Mouse (Mus musculus): ENCODE measurements at regions not wholly inside any gene's neighbourhood (a gene's known extent, or its start where the extent isn't known, plus 50 kb on each side); places are given as distances from the start of the nearest gene placed in this dataset.

DNA sequence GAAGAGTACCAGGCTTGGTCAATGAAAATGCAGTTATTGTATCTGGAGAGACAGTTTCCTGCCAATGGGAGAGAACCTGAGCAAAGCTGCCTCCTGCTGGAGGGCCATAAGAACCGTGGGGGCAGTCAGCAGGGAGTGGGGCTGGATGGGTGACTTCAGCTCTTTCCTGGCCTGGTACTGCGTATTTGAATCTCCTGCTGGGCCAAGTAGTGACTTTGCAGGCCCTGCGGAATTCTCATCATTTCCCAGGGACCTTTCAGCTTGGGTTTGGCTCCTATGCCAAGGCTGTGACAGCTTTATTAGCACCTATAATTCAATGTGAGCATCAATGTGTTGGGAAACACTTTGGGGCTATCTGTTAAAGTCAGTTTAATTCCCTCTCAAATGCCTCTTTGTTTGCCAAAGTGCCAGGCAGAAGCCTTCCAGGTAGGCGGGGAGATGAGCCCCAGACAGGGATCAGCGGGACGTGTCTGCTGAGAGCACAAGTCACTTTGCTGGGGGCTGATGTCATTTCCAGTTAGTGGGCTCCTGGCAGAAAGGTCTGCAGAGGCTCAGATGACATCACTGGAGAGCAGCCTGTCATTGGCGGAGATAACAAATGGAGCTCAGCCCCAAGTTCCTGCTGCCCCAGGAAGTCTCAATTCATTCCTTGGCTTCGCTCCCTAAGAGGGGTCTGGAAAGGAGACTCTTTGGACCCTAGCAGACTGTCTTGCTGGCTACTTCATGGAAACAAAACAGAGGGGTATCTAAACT, 630.5 kb downstream of the Insc start:
- peak; percentile 26 for DNase-seq (ENCODE audit: extremely low read depth, low read depth, low spot score)

DNA sequence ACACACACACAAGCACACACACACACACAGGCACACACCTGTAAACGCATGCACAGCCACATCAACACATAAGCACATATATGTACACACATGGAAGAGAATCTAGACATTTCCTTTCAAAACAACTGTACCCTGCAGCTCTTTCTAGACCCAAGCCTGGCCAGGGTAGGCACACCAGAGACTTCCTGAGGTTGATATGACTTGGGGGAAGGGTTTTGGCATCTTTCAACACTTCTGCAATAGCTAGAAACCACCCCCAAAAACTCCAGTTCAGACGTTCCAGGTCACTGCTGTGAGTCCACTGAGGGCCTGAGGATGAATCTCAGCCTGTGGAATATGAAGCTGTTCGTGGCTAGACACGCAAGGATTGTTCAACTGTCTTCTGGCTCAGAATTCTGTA, 632.6 kb downstream of the Insc start:
- DNase-seq (ENCODE audit: extremely low read depth, low read depth, low spot score), result no peak

DNA sequence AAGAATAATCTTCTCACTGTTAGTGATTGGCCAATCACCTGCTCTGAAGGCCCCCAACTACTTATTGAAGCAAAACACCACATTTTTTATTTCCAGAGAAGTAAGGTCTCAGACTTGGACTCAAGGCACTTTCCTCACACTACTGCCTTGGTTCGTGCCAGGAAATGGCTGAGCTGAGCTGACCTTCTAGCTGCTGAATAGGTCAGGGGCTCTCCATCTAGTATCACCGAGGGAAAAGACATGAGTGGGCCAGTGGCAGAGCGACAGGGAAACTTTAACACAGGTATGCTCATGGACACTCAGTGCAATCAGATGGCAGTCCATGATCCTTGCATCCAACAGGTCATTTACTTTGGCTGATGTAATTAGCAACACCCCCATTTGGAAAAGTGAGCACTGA, 635.3 kb downstream of the Insc start:
- DNase-seq (ENCODE audit: extremely low read depth, low read depth, low spot score), result no peak

DNA sequence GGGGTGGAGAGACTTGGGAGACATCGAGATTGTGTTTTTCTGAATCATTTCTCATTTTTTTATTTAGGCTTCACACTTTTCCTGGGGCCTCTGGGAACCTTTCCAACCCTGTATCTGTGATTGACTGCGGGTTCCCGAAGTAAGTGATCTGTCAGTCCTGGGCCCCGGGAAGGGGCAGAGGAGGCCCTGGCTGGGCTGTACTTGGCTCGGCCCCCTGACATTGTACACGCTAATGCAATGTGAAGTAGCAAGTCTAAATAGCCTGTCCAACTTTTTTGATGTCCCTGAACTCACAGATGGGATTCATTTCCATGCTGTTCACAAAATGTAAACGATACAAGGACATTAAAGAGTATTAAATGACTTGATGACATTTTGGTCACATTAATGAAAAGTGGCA, 636.1 kb downstream of the Insc start:
- DNase-seq (ENCODE audit: extremely low read depth, low read depth, low spot score), result no peak

DNA sequence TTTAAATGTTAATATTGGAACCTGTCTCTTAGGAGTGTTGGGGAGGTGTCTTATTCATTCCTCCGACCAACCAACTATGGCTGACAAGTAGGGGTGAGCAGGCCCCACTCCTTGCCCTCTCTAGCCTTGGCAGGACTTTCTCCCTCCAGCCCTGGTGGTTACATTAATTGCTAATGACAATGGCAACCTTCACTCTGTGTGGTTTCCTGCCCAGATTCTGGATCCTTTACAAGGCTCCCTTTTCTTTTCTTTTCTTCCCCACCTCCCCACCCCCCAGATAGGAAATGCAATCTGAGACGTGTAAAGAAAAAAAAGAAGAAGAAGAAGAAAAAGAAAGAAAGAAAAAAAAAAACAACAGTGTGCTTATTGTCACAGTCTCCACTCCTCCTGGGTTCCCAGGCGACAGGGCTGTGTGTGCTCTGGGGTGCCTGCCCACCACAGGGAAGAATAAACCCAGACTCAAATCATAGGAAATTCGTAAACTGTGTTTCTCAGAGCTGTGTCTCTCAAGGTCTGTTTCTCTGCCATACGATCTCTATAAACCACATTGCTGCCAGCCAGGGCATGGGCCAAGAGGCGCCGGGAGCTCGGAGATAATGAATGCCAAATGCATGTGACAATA, 637.6 kb downstream of the Insc start:
- DNase-seq (ENCODE audit: extremely low read depth, low read depth, low spot score), result no peak

DNA sequence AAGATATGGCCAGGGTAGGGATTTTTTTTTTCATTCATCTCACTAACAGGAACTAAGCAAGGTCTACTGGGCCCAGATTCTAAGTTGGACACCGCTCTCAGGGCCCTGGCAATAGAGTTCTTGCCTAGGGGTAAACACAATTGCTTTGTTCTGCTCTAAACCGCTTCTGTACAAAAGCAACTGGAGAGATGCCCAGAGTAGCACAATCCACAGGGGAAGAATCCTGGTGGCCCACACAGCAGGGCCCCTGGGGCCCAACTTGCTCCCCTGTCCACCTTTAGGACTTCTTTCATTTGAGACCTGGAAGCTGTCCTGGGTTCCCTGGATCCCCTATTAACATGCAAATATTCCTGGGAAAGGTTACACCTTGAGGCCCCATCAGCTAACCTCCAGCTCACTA, 639.4 kb downstream of the Insc start:
- no peak for DNase-seq (ENCODE audit: extremely low read depth, low read depth, low spot score)

DNA sequence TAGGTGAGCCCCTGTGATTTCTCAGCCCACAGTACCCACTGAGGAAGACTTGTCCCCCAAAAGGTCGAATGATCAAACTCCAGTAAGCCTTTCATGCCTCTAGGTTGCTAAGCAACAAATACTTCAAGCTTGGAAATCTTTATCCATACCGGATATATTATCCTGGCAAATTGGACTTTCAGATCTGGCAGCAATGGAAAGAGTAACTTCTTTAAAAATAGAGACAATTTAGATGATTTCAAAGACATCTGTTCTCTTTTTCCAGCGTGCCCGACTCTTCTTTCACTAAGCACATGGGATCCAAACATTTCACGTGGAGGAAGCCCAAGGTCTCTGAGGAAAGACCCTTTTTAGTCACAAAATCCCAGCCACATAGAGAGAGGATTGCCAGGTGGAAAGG, 645.4 kb downstream of the Insc start:
- no peak for DNase-seq (ENCODE audit: extremely low read depth, low read depth, low spot score)

DNA sequence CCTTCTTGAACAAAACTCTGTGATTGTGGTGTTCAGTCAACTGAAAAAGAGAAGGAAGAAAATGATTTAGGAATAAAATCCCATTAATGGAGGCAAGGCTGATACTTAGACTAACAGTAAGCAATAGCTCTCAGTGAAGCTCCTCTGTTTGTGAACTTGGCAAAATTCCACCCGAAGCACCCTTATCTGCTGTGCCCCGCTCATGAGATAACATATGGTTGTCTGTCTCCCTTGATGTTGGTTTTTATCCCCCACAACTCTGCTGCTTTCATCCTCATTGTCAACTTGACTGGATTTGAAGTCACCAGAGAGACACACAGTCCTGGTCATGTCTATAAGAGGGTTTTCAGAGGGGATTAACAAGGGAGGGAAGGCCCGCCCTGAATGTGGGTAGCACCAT, 646.1 kb downstream of the Sox6 start:
- no peak for DNase-seq (ENCODE audit: extremely low read depth, low read depth, low spot score)

DNA sequence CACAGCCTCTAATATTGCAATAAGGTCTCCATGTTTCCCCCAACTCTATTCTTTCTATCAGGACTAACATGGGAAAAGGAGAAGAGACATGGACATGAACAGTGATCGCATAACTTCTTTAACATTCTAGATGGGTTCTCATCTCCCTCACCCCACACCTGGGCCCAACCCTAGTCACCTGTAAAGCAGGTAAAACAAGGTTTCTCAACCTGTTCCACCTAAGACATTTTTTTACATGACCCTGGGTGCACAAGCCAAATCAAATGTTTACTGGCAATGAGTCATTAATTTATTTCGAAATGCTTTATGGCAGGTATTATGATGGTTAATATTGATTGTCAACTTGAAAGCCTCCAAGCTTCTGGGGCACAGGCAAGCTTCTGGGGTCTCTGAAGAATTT, 640.4 kb downstream of the Sox6 start:
- peak; percentile 25 for DNase-seq (ENCODE audit: extremely low read depth, low read depth, low spot score)

DNA sequence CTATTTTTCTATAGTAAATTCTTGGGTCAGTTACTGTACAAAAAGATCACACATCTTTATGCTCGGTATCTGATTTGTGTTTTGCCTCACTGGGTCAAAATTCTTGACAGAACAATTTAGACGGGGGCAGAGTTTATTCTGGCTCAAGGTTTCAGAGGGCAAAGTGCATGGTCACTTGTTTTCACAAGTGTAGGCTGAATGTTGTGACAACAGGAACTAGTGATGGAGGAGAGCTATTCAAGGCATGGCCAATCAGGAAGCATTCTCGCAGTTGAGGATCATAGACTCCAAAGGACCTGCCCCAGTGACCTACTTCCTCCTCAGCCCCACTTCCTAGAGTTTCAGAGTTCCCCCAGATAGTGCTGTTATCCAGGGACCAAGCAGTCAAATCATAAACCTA, 639.1 kb downstream of the Sox6 start:
- DNase-seq (ENCODE audit: extremely low read depth, low read depth, low spot score), result no peak

DNA sequence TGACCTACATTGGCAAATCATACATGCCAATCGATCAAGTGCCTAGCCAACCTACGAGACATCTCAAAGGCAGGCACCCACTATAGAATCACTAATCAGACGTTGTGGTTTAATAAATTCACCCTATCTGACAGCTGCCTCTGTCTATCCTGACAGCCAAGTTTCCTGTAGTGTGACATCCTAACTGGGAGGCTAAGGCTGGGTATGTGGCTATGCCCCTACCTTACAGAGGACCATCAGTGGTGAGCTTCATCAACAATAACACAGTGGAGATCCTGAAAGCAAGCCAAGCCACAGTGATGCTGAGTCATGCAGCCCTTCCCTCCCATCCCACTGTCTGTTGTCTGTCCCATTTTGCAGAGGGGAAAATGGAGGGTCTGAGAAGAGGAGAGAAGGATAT, 630.7 kb downstream of the Sox6 start:
- DNase-seq (ENCODE audit: extremely low read depth, low read depth, low spot score), result no peak

DNA sequence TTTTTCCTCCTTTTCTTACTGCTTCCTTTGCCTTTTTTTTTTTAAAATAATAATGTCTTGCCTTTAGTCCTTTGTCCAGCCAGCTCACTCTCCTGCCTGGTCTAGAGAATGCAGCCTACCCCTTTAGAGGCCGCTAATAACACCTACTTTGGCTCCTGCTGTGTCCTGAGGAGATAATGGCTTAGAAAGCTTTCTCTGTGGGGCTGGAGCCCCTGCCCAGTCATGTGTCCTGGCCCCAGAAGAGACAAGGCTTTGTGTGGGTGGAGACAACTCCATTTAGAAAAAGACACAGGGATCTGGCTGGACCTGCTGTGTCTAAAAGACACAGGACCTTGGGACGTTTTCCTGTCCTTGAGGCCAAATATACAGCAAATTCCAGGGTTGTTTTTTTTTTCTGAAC, 629.7 kb downstream of the Sox6 start:
- no peak for DNase-seq (ENCODE audit: extremely low read depth, low read depth, low spot score)

DNA sequence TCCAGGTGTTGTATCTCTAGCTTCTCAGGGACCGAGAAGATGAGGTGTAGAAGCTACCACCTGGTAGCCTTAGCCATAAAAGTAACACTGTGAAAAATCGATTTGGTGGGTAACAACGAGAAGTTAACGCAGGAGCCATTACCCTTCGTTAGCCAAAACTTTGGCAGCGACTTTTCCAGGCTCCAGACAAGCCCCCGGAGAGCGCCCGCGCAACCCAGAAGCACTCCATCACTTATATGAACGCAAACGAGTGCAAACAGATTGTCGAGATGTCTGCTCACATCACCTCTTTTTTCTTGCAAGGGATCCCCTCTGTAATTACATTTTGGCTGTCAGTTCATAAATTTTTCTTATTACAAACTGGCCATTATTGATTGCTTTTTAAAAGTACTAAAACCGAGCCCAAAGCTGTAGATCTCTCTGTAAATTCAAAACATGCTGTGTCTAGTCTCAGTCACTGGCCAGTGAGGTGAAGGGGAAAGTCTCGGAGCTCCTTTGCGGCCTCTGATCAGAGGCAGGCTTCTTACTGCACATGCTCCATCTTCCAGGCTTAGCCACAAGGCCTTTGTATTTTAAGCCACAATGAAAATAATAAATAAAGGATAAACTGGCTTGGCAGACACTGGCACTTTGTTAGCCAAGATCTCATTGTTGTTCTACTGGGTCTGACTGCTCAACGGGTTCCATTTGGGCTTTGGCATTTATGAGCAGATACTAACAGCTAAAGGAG, 627.9 kb downstream of the Sox6 start:
- no peak for DNase-seq (ENCODE audit: extremely low read depth, low read depth, low spot score)

DNA sequence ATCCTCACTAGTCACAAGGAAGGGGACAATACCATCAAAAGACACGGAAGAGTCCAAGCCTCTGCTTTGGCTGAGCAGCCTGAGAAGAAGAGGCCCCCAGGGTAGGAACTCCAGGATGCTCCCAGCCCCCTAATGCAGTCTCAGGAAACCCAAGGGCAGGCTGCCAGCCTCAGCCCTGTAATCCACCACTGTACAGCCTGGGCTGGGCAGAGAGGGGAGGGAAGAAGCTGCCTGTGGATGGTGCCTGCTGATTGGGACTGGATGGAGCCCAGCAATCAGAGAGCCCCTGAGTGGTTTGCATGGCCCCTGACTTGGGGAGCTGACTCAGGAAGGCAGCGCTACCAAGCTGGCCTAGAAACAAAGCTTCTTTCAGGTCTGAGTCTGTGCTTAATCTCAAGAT, 627.1 kb downstream of the Sox6 start:
- DNase-seq (ENCODE audit: extremely low read depth, low read depth, low spot score), result no peak

DNA sequence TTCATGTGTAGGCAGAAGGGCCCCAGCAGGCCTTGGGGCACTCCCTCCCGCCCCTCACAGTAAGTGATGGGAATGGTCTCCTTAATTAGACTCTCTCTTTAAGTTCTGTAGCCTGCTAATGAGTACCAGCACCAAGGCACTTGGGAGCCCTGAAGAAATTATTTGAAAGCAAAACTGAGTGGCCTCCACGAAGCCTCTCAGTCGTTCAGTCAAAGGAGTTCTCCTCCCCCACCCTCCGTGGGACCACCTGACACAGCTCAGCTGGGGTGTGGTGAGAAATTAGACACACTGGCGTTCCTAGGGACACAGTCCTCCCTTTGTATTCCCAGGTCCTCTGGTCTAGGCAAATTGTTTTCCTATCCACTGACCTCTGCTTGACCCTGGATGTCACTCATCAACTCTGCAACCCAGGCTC, 623.4 kb downstream of the Sox6 start:
- no peak for DNase-seq (ENCODE audit: extremely low read depth, low read depth, low spot score)

Data from fat pad, adult 2 months (tissue).